Mouse (Mus musculus) MEL (cell line): ENCODE results near the gene Stk38l. TPM values are rescaled to one million over a fixed set of nuclear protein-coding genes. Genes with fewer than 3 reads are reported as not detected.

ENCODE experiments used
- DNase-seq: peaks from one replicate; pipeline ENCODE4 v3.0.0; 2011; ENCODE audit warnings: low read depth, low spot score
- H3K27ac ChIP-seq: 2 replicates; pipeline ENCODE4 v1.5.1; 2012; ENCODE audit warnings: low read depth, mild to moderate bottlenecking, control low read depth, low read length, moderate library complexity; ENCODE audit not compliant: control insufficient read depth
- H3K27me3 ChIP-seq, 2 experiments: fragments of 150-350 bp in 1 of 2; sonication (generic) in 1 of 2; 2 replicates each; pipeline ENCODE4 v1.6.1; 2012; ENCODE audit warnings: low read length in 2 of 2, mild to moderate bottlenecking in 2 of 2, improper control_type of control experiment in 1 of 2, moderate library complexity in 1 of 2; ENCODE audit not compliant: insufficient read depth in 2 of 2, control insufficient read depth in 1 of 2
- H3K36me3 ChIP-seq, 2 experiments: 2 replicates each; pipeline ENCODE4 v1.6.1; 2012 to 2014; ENCODE audit warnings: low read length in 2 of 2, improper control_type of control experiment in 1 of 2, inconsistent platforms in 1 of 2, mild to moderate bottlenecking in 1 of 2; ENCODE audit not compliant: insufficient read depth in 2 of 2, control insufficient read depth in 1 of 2
- H3K4me1 ChIP-seq, 2 experiments: fragments of 150-350 bp in 1 of 2; sonication (generic) in 1 of 2; 2 replicates each; pipeline ENCODE4 v1.6.1; 2012; ENCODE audit warnings: low read length in 2 of 2, improper control_type of control experiment in 1 of 2, mild to moderate bottlenecking in 1 of 2; ENCODE audit not compliant: insufficient read depth in 2 of 2, control insufficient read depth in 1 of 2
- H3K4me3 ChIP-seq, 2 experiments: fragments of 150-350 bp in 1 of 2; sonication (generic) in 1 of 2; 2 replicates each; pipeline ENCODE4 v1.5.1; 2012; ENCODE audit warnings: low read depth in 2 of 2, low read length in 2 of 2, mild to moderate bottlenecking in 2 of 2, moderate library complexity in 2 of 2, control low read depth in 1 of 2, improper control_type of control experiment in 1 of 2; ENCODE audit not compliant: control insufficient read depth in 1 of 2, insufficient read depth in 1 of 2
- H3K79me2 ChIP-seq: 2 replicates; pipeline ENCODE4 v1.6.1; 2012; ENCODE audit warnings: mild to moderate bottlenecking, low read length, moderate library complexity; ENCODE audit not compliant: control insufficient read depth, poor library complexity, insufficient read depth
- H3K9ac ChIP-seq: 2 replicates; pipeline ENCODE4 v1.6.1; 2012; ENCODE audit warnings: low read depth, mild to moderate bottlenecking, control low read depth, low read length, moderate library complexity; ENCODE audit not compliant: control insufficient read depth, poor library complexity, severe bottlenecking
- H3K9me3 ChIP-seq: fragments of 150-350 bp; sonication (generic); replicated peaks from 2 replicates; pipeline ENCODE4 v1.6.1; 2012; ENCODE audit warnings: mild to moderate bottlenecking, low read length, improper control_type of control experiment, moderate library complexity; ENCODE audit not compliant: insufficient read depth
- ETS1 ChIP-seq: IDR thresholded peaks from 2 replicates; pipeline ENCODE4 v1.6.1; 2012; ENCODE audit warnings: low read depth, mild to moderate bottlenecking, inconsistent platforms, low read length, improper control_type of control experiment, moderate library complexity
- HCFC1 ChIP-seq: IDR thresholded peaks from 2 replicates; pipeline ENCODE4 v1.6.1; 2012; ENCODE audit warnings: low read depth, mild to moderate bottlenecking, inconsistent platforms, low read length, improper control_type of control experiment, moderate library complexity
- KAT2A ChIP-seq: conservative IDR thresholded peaks from 2 replicates; pipeline ENCODE4 v1.6.1; 2012; ENCODE audit warnings: low read depth, low read length, improper control_type of control experiment, inconsistent platforms
- MAFK ChIP-seq: IDR thresholded peaks from 2 replicates; pipeline ENCODE4 v1.6.1; 2011; ENCODE audit warnings: low read depth, mild to moderate bottlenecking, low read length, improper control_type of control experiment, borderline replicate concordance
- MEF2A ChIP-seq: IDR thresholded peaks from 2 replicates; pipeline ENCODE4 v1.6.1; 2014; ENCODE audit warnings: low read depth, mild to moderate bottlenecking, inconsistent platforms, low read length, improper control_type of control experiment; ENCODE audit not compliant: poor library complexity, insufficient replicate concordance, severe bottlenecking; ENCODE audit errors: extremely low read depth
- MXI1 ChIP-seq: IDR thresholded peaks from 2 replicates; pipeline ENCODE4 v1.6.1; 2011; ENCODE audit warnings: mild to moderate bottlenecking, low read depth, low read length, improper control_type of control experiment
- MYB ChIP-seq: IDR thresholded peaks from 2 replicates; pipeline ENCODE4 v1.6.1; 2011; ENCODE audit warnings: mild to moderate bottlenecking, low read depth, low read length, improper control_type of control experiment
- POLR2A ChIP-seq, 2 experiments: IDR thresholded peaks; 2 replicates each; pipeline ENCODE4 v1.6.1; 2011 to 2012; ENCODE audit warnings: low read length in 2 of 2, mild to moderate bottlenecking in 2 of 2, control low read depth in 1 of 2, improper control_type of control experiment in 1 of 2, low read depth in 1 of 2, moderate library complexity in 1 of 2; ENCODE audit not compliant: control insufficient read depth in 1 of 2, insufficient read depth in 1 of 2, poor library complexity in 1 of 2
- POLR2AphosphoS2 ChIP-seq: IDR thresholded peaks from 2 replicates; pipeline ENCODE4 v1.6.1; 2011; ENCODE audit warnings: low read length, improper control_type of control experiment
- TBP ChIP-seq: IDR thresholded peaks from 2 replicates; pipeline ENCODE4 v1.8.0; 2011; ENCODE audit warnings: low read depth, low read length, improper control_type of control experiment
- TCF12 ChIP-seq: IDR thresholded peaks from 2 replicates; pipeline ENCODE4 v1.6.1; 2014; ENCODE audit warnings: low read depth, mild to moderate bottlenecking, inconsistent platforms, low read length, improper control_type of control experiment, moderate library complexity
- USF1 ChIP-seq: IDR thresholded peaks from 2 replicates; pipeline ENCODE4 v1.6.1; 2014; ENCODE audit warnings: low read depth, mild to moderate bottlenecking, inconsistent platforms, low read length, improper control_type of control experiment, moderate library complexity
- ZC3H11A ChIP-seq: IDR thresholded peaks from 2 replicates; pipeline ENCODE4 v1.6.1; 2012; ENCODE audit warnings: low read depth, mild to moderate bottlenecking, inconsistent platforms, low read length, improper control_type of control experiment
- polyA plus RNA-seq, 2 experiments: library from polyadenylated mRNA; stranded (reverse) in 1 of 2; unstranded in 1 of 2; fragments of >175 nt in 1 of 2; fragments of >200 nt in 1 of 2; gene quantifications; 2 replicates each; pipeline versions ENCODE4 v1.2.1 to v1.2.4; 2012; ENCODE audit warnings: low replicate concordance in 2 of 2, low read depth in 1 of 2; ENCODE audit not compliant: insufficient read length in 2 of 2, insufficient read depth in 1 of 2, missing spikeins in 1 of 2
- total RNA-seq: library from RNA; depleted of rRNA; stranded (reverse); fragments of 300-350 nt; gene quantifications from 2 replicates; pipeline ENCODE4 v1.2.3, GENCODE M21; 2012

Stk38l gene
- total and polyA plus RNA-seq, 3 experiments, result 5.1 to 9.2 TPM; not detected in 1

GRCm38 (mm10) chr6:146748271-146748670 lies 23.5 kb downstream of the Stk38l start:
- Histone ChIP-seq H3K27me3 (no peaks in the 10 kb centered on the region), H3K9ac (no peak overlapping the region), H3K9me3 (no peaks in the 10 kb centered on the region), H3K4me1 (peaks cover 21 to 25% of the 10 kb centered on the region in 2 experiments), H3K4me3 (peak overlapping the region in 1 of 2 experiments; percentile 46; a peak in 2 of 4 replicates), H3K27ac (peak overlapping the region; percentile 24; the same call in 1 of the 2 replicates), H3K36me3 (peaks cover 0 to 43% of the 10 kb centered on the region in 2 experiments; a peak in 2 of 4 replicates), H3K79me2 (0 out of 2 replicates have a peak, but pooled peaks cover 2% of the 10 kb centered on the region)
- TF ChIP-seq ETS1, result peak; percentile 73; the same call in 1 of the 2 replicates
- no peak for TF ChIP-seq USF1
- 0 out of 2 replicates have a peak, but pooled peaks have one; percentile 6 for TF ChIP-seq ZC3H11A
- TF ChIP-seq TCF12, result no peak
- TF ChIP-seq MXI1, result 0 out of 2 replicates have a peak, but pooled peaks have one; percentile 30
- TF ChIP-seq MEF2A, result no peak
- peak; percentile 50; the same call in 1 of the 2 replicates for TF ChIP-seq HCFC1
- peak; percentile 63 for DNase-seq

GRCm38 (mm10) chr6:146751671-146752070 lies 26.9 kb downstream of the Stk38l start:
- H3K27me3 ChIP-seq, result no peaks in the 10 kb centered on the region
- H3K9me3 ChIP-seq, result no peaks in the 10 kb centered on the region
- peaks cover 29 to 30% of the 10 kb centered on the region in 2 experiments for H3K4me1 ChIP-seq
- no peak overlapping the region for H3K9ac ChIP-seq
- H3K4me3 ChIP-seq, result no peak overlapping the region
- H3K79me2 ChIP-seq, result 0 out of 2 replicates have a peak, but pooled peaks cover 2% of the 10 kb centered on the region
- H3K36me3 ChIP-seq, result peaks cover 0 to 40% of the 10 kb centered on the region in 2 experiments; a peak in 2 of 4 replicates
- TF ChIP-seq POLR2A (IDR thresholded peaks at IDR 0.05; ENCODE audit: control insufficient read depth in 1 of 2, insufficient read depth in 1 of 2, low read depth in 1 of 2, low read length in 2 of 2, poor library complexity in 1 of 2) (no peak), TBP (0 out of 2 replicates have a peak, but pooled peaks have one; percentile 39), TCF12 (0 out of 2 replicates have a peak, but pooled peaks have one; percentile 26), MYB (no peak), POLR2AphosphoS2 (no peak)
- TF ChIP-seq, all 39 proteins: peak for 2
- H3K27ac ChIP-seq, result no peak overlapping the region
- DNase-seq, result peak; percentile 58

GRCm38 (mm10) chr6:146752178-146752577 lies 27.4 kb downstream of the Stk38l start:
- H3K4me1 ChIP-seq, result peaks cover 29 to 32% of the 10 kb centered on the region in 2 experiments
- DNase-seq, result no peak
- no peak overlapping the region for H3K9ac ChIP-seq
- peaks cover 0 to 39% of the 10 kb centered on the region in 2 experiments; a peak in 2 of 4 replicates for H3K36me3 ChIP-seq
- 0 out of 2 replicates have a peak, but pooled peaks cover 2% of the 10 kb centered on the region for H3K79me2 ChIP-seq
- H3K4me3 ChIP-seq, result no peak overlapping the region
- H3K9me3 ChIP-seq, result no peaks in the 10 kb centered on the region
- no peaks in the 10 kb centered on the region for H3K27me3 ChIP-seq
- TF ChIP-seq MAFK (no peak), KAT2A (no peak), MYB (no peak), USF1 (no peak), MEF2A (no peak)
- no peak overlapping the region for H3K27ac ChIP-seq
